Mouse (Mus musculus) neural tube, embryonic 10.5 days (tissue): Measurements from ENCODE around the gene Olfr556.
"Not testable (repeated sequence)": the region's sequence is repeated elsewhere in the genome, so short reads cannot be mapped to it uniquely, and the experiment has no call there.

Experiments used
- DNase-seq: peaks from one replicate; pipeline ENCODE4 v3.0.0-alpha.2; 2017; ENCODE audit warnings: low spot score; ENCODE audit errors: extremely low spot score

Olfr556 gene

GRCm38 (mm10) chr7:102664599-102664998 lies at the start of gene Olfr556:
TSS of gene Olfr556 (plus strand) at chr7:102664899.
- DNase-seq: no peak

- no peak for DNase-seq
These were observed 46.6 kb upstream of the Olfr556 start, which contains the start of gene Olfr553 for GRCm38 (mm10) chr7:102618118-102618517. TSS of gene Olfr553 (minus strand) at chr7:102618218.

GRCm38 (mm10) chr7:102619608-102620007 lies 45.1 kb upstream of the Olfr556 start:
- no peak for DNase-seq

- DNase-seq: not testable (repeated sequence)
These were observed 44.3 kb upstream of the Olfr556 start for GRCm38 (mm10) chr7:102620368-102620767.

- DNase-seq: no peak
These were observed 28.0 kb upstream of the Olfr556 start for GRCm38 (mm10) chr7:102636665-102637064.

- DNase-seq: no peak
These were observed 26.6 kb upstream of the Olfr556 start, which contains the start of gene Olfr554 for GRCm38 (mm10) chr7:102638132-102638531. TSS of gene Olfr554 (plus strand) at chr7:102638432.

GRCm38 (mm10) chr7:102644945-102645344 lies 19.8 kb upstream of the Olfr556 start:
- not testable (repeated sequence) for DNase-seq

- no peak for DNase-seq
These were observed 6.2 kb upstream of the Olfr556 start, which contains the start of gene Olfr555 for GRCm38 (mm10) chr7:102658523-102658922. TSS of gene Olfr555 (plus strand) at chr7:102658823.

GRCm38 (mm10) chr7:102665378-102665777 lies 679 bp downstream of the Olfr556 start:
- DNase-seq: no peak

GRCm38 (mm10) chr7:102676225-102676624 lies 11.5 kb downstream of the Olfr556 start:
- no peak for DNase-seq

- DNase-seq: no peak
These were observed 17.2 kb downstream of the Olfr556 start for GRCm38 (mm10) chr7:102681916-102682315.

- DNase-seq: peak; percentile 87
These were observed 22.3 kb downstream of the Olfr556 start, which contains the start of gene Trim68 for GRCm38 (mm10) chr7:102686944-102687501. TSS of gene Trim68 (minus strand) at chr7:102687327.

- DNase-seq: peak; percentile 33
These were observed 30.8 kb downstream of the Olfr556 start, which contains the start of gene Olfr557 for GRCm38 (mm10) chr7:102695358-102696125. TSS of gene Olfr557 (plus strand) at chr7:102695910.

- no peak for DNase-seq
These were observed 33.8 kb downstream of the Olfr556 start for GRCm38 (mm10) chr7:102698461-102698860.

GRCm38 (mm10) chr7:102701915-102702314 lies 37.2 kb downstream of the Olfr556 start, which contains the start of gene Olfr558:
TSS of gene Olfr558 (plus strand) at chr7:102702215.
- DNase-seq: no peak

GRCm38 (mm10) chr7:102718970-102719369 lies 54.3 kb downstream of the Olfr556 start, which contains the start of gene Olfr33:
TSS of gene Olfr33 (minus strand) at chr7:102719070.
- no peak for DNase-seq
